Mouse (Mus musculus) ES-Bruce4 (cell line): ENCODE results near the gene Rec8. TPM values are rescaled to one million over a fixed set of nuclear protein-coding genes. Genes with fewer than 3 reads are reported as not detected.

ENCODE experiments used
- H3K27ac ChIP-seq: 2 replicates; pipeline ENCODE4 v1.5.1; 2012; ENCODE audit warnings: low read length, inconsistent platforms; ENCODE audit not compliant: insufficient read depth
- H3K27me3 ChIP-seq: 2 replicates; pipeline ENCODE4 v1.6.1; 2012; ENCODE audit warnings: mild to moderate bottlenecking, low read length, inconsistent platforms; ENCODE audit not compliant: control insufficient read depth, poor library complexity, insufficient read depth, severe bottlenecking
- H3K36me3 ChIP-seq: 2 replicates; pipeline ENCODE4 v1.6.1; 2012; ENCODE audit warnings: inconsistent platforms, mild to moderate bottlenecking, low read length, moderate library complexity; ENCODE audit not compliant: control insufficient read depth, poor library complexity, insufficient read depth, severe bottlenecking
- H3K4me1 ChIP-seq: one replicate; pipeline ENCODE4 v1.8.1; 2011; ENCODE audit warnings: low read length; ENCODE audit not compliant: control insufficient read depth, insufficient read depth
- H3K4me3 ChIP-seq: 2 replicates; pipeline ENCODE4 v1.5.1; 2011; ENCODE audit warnings: low read depth, mild to moderate bottlenecking, low read length
- H3K9ac ChIP-seq: 2 replicates; pipeline ENCODE4 v1.6.1; 2012; ENCODE audit warnings: low read depth, mild to moderate bottlenecking, inconsistent platforms; ENCODE audit not compliant: poor library complexity, severe bottlenecking
- H3K9me3 ChIP-seq: replicated peaks from 2 replicates; pipeline ENCODE4 v1.6.1; 2012; ENCODE audit warnings: mild to moderate bottlenecking, low read length, inconsistent platforms; ENCODE audit not compliant: control insufficient read depth, poor library complexity, insufficient read depth, severe bottlenecking
- CTCF ChIP-seq: IDR thresholded peaks from one replicate; pipeline ENCODE4 v1.8.1; 2011; ENCODE audit warnings: low read depth, low read length
- EP300 ChIP-seq: IDR thresholded peaks from 2 replicates; pipeline ENCODE4 v1.6.1; 2011; ENCODE audit warnings: low read depth, low read length; ENCODE audit not compliant: insufficient read depth
- POLR2A ChIP-seq: IDR thresholded peaks from one replicate; pipeline ENCODE4 v1.8.1; 2011; ENCODE audit warnings: low read length; ENCODE audit not compliant: insufficient read depth
- polyA plus RNA-seq: library from polyadenylated mRNA; stranded (reverse); fragments of >200 nt; gene quantifications from 2 replicates; pipeline ENCODE4 v1.2.4, GENCODE M21; 2011; ENCODE audit warnings: low read depth; ENCODE audit not compliant: missing spikeins, insufficient read depth, insufficient read length

The Rec8 gene
- polyA plus RNA-seq, 1 experiment, result 16.4 TPM

DNA sequence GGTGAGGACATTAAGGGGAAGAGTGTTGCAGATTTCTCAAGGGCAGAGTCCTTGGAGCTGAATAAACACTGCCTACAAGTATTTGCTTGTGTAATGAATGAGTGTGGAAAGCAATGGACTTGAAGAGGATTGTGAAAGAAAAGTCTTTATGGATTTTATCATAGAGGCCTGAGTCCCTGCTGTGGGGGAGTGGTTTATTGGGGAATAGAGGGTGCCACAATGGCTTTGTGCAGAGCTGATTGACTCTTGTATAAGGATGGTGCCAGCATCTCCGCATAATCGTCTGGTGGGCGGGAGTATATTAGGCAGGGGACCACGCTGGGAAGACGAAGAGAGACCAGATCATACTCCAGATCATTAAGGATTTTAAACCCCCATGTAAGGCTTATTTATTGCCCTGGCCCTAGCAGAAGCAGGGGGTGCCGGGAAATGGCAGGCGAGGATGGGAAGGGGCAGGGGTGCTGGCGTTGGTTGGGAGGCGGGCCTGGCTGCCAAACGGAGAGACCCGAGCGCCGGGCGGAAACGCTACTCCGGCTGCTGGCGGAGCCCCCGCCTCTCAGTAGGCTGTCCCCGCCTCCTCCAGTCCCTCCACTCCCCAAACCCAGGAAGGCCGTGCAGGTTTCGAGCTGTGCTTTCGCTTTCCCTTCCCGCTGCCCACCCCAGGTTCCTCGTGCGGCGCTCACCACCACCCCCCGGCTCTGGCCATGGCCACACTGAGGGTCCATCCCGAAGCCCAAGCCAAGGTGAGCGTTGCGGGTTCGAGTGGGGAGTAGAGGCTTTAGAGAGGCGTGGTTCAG lies 39.8 kb upstream of the Rec8 start, which contains the start of gene Psme1:
Gene Psme1, plus strand, starts transcription at position 253 of the 797 bp plus-strand sequence.
- TF ChIP-seq CTCF, result no peak
- TF ChIP-seq POLR2A, result peak; percentile 58
- H3K9me3 ChIP-seq, result no peaks in the 10 kb centered on the region

DNA sequence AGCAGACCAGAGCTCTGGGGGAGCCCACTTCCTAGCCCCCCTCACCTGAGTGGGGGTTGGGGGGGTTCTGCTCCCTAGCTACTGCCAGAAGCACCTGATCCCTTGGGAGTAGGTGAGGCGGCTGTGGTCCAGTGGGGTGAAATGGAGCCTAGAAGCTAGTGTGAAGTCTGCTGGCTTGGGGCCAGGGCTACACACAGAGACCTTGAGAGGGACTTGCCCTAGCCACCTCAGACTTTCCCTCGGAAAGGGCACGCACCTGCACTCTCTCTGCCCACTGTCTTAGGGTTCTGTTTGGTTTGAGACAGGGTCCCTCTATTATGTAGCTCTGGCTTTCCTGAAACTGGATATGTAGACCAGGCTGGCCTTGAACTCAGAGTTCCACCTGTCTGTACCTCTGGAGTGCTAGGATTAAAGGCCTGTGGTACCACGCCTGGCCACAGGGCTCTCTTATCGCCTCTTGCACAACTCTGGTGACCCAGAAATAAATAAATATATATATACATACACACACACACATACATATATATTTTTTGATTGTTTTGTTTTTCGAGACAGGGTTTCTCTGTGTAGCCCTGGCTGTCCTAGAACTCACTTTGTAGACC lies 39.1 kb upstream of the Rec8 start:
- TF ChIP-seq EP300, result no peak
- TF ChIP-seq POLR2A, result no peak
- no peak overlapping the region for H3K27ac ChIP-seq

More for the DNA sequence above, 39.8 kb upstream of the Rec8 start, which contains the start of gene Psme1:
- Histone ChIP-seq H3K36me3 (peaks cover 9% of the 10 kb centered on the region), H3K4me3 (peak within 1 kb of the TSS; percentile 82), H3K9ac (peak within 1 kb of the TSS; percentile 68), H3K4me1 (peaks cover 11% of the 10 kb centered on the region), H3K27me3 (no peaks in the 10 kb centered on the region), H3K27ac (0 out of 2 replicates have a peak within 1 kb of the TSS, but pooled peaks have one; percentile 2)

DNA sequence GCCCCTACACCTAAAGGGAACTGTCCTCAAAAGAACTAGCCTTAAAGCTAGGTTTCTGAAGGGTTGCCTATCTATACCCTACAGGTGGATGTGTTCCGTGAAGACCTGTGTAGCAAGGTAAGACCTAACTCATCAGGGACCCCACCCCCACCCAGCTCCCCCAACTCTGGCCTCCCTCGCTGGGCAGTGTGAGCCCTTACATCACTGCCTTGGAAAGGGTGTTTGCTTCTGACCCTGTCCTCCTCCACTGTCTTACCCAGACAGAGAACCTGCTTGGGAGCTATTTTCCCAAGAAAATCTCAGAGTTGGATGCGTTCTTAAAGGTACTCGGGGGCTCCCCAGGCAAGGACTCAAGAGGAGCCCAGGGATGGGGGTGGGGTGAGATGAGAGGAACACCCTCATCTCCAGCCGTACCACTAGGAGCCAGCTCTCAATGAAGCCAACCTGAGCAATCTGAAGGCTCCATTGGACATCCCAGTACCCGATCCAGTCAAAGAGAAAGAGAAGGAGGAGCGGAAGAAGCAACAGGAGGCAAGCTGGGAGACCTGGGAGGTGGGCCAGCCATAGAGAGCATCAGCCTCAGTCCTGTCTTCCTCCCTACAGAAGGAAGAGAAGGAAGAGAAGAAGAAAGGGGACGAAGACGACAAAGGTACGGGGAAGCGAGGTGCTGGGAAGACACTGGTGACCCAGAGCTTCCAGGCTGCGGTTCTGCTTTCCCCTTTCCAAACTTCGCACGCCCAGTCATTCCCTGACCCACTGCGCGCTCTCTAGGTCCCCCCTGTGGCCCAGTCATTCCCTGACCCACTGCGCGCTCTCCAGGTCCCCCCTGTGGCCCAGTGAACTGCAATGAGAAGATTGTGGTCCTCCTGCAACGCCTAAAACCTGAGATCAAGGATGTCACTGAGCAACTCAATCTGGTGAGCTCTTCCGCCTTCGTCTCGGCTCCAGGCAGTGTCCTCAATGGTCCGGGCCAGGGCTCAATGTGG lies 38.0 kb upstream of the Rec8 start:
- H3K9ac ChIP-seq, result no peak overlapping the region
- TF ChIP-seq POLR2A (no peak), CTCF (peak; percentile 64), EP300 (no peak)
- no peaks in the 10 kb centered on the region for H3K27me3 ChIP-seq
- H3K4me1 ChIP-seq, result peaks cover 11% of the 10 kb centered on the region
- no peak overlapping the region for H3K4me3 ChIP-seq
- peaks cover 9% of the 10 kb centered on the region for H3K36me3 ChIP-seq
- H3K27ac ChIP-seq, result no peak overlapping the region
- H3K9me3 ChIP-seq, result no peaks in the 10 kb centered on the region

More for the DNA sequence above, 39.1 kb upstream of the Rec8 start:
- Histone ChIP-seq H3K4me1 (peaks cover 11% of the 10 kb centered on the region), H3K27me3 (no peaks in the 10 kb centered on the region), H3K9me3 (no peaks in the 10 kb centered on the region), H3K4me3 (peak overlapping the region; percentile 82), H3K9ac (peak overlapping the region; percentile 68), H3K36me3 (peaks cover 9% of the 10 kb centered on the region)

DNA sequence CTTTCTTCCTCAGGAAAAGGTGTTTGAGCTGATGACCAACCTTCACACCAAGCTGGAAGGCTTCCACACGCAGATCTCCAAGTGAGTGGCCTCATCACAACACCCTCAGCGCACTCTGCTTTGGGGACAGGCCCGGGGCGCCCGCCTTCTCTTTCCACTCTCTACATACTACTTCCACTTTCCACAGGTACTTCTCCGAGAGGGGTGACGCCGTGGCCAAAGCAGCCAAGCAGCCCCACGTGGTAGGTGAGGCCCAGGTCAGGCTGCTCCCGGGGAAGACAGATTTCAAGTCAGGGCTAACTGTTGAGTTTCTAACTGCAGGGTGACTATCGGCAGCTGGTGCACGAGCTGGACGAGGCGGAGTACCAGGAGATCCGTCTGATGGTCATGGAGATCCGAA lies 37.1 kb upstream of the Rec8 start:
- Histone ChIP-seq H3K4me1 (peaks cover 8% of the 10 kb centered on the region), H3K36me3 (peaks cover 9% of the 10 kb centered on the region), H3K27me3 (no peaks in the 10 kb centered on the region), H3K27ac (no peak overlapping the region), H3K4me3 (no peak overlapping the region), H3K9me3 (no peaks in the 10 kb centered on the region), H3K9ac (no peak overlapping the region)
- TF ChIP-seq CTCF, result no peak
- TF ChIP-seq EP300, result no peak
- TF ChIP-seq POLR2A, result no peak

DNA sequence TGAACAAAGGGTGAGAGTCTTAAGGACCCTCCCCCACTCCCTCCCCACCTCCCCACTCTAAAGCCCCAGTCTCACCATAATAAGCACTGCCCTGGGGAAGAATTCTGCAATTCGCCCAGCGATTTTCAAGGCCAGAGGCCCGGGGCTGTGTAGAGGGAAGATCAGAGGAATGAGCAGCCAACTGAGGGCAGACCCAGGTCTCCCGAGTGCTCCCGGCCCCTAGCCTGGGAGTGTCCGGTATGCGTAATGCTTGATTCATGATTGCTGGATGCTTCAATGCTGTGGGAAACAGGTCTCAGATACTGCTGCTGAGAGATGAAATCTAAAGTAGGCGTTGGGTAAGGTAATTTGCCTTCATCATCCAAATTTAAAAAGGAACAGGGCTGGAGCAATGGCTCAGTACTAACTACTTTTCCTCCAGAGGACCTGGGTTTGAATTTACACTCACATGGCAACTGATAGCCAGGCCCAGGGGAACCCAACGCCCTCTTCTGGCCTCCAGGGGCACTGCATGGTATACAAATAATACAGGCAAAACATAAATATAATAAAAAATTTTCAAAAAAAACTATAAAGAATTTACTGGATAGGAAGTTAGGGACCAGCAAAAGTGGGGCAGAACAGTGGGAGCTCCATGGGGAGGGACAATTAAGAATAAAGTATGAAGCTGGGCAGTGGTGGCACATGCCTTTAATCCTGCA lies 35.7 kb upstream of the Rec8 start:
- Histone ChIP-seq H3K36me3 (peaks cover 9% of the 10 kb centered on the region), H3K4me3 (no peak overlapping the region), H3K9ac (no peak overlapping the region), H3K4me1 (peaks cover 3% of the 10 kb centered on the region), H3K27ac (no peak overlapping the region), H3K9me3 (no peaks in the 10 kb centered on the region), H3K27me3 (no peaks in the 10 kb centered on the region)
- peak; percentile 54 for TF ChIP-seq CTCF
- TF ChIP-seq POLR2A, result no peak
